Mouse (Mus musculus) lung, adult 2 months (tissue): ENCODE data around the gene Batf.

Source experiments
- CTCF ChIP-seq: fragments of 200-500 bp; IDR thresholded peaks from 2 replicates; pipeline ENCODE4 v1.5.1; 2011; ENCODE audit warnings: mild to moderate bottlenecking, low read length, control low read depth; ENCODE audit not compliant: insufficient read depth
- POLR2A ChIP-seq: fragments of 200-500 bp; IDR thresholded peaks from 2 replicates; pipeline ENCODE4 v1.6.1; 2011; ENCODE audit warnings: low read depth, mild to moderate bottlenecking, control low read depth, low read length, borderline replicate concordance; ENCODE audit errors: extremely low read depth

DNA sequence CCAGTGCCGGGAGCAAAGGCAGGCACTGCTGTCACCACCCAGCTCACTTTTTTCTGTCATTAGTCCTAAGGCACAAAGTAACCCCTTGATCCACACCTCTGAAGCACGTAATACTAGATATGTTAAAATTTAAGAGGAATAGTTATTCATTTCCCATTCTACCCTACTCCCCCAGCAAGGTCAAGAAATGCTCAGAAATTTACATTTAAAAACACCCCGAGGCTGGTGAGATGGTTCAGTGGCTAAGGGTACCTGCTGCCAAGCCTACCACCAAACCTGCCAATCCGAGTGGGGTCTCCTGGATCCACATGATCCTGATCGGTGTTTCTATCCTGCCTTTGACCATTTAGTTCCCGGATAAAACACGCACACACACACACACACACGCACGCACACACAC lies 63.4 kb downstream of the Batf start:
- TF ChIP-seq POLR2A (no peak), CTCF (no peak)
